Mouse (Mus musculus) kidney, postnatal 0 days (tissue): ENCODE measurements around the gene Chst11. TPM values are rescaled to one million over a fixed set of nuclear protein-coding genes. Genes with fewer than 3 reads are reported as not detected.

ENCODE experiments used
- ATAC-seq: fragments of 200-750 bp; cut with Nextera tagmentation; replicated peaks from 2 replicates; pipeline ENCODE4 v1.8.0; 2017; ENCODE audit warnings: low read depth, moderate number of reproducible peaks, moderate TSS enrichment, moderate library complexity; ENCODE audit not compliant: low FRiP score
- DNase-seq: peaks from one replicate; pipeline ENCODE4 v3.0.0-alpha.2; 2016; ENCODE audit warnings: low spot score
- H3K27ac ChIP-seq: fragments of 300-500 bp; sonication (generic); 2 replicates; pipeline ENCODE4 v1.5.1; 2014; ENCODE audit warnings: mild to moderate bottlenecking
- H3K27me3 ChIP-seq: fragments of 300-500 bp; sonication (generic); 2 replicates; pipeline ENCODE4 v1.6.1; 2014; ENCODE audit warnings: low read length, mixed read lengths; ENCODE audit not compliant: insufficient read depth
- H3K36me3 ChIP-seq: fragments of 300-500 bp; sonication (generic); 2 replicates; pipeline ENCODE4 v1.6.1; 2014; ENCODE audit warnings: low read length, mixed read lengths; ENCODE audit not compliant: insufficient read depth
- H3K4me1 ChIP-seq: fragments of 300-500 bp; sonication (generic); replicated peaks from 2 replicates; pipeline ENCODE4 v1.6.1; 2014; ENCODE audit warnings: antibody characterized with exemption, low read length, mixed read lengths; ENCODE audit not compliant: insufficient read depth
- H3K4me2 ChIP-seq: fragments of 300-500 bp; sonication (generic); 2 replicates; pipeline ENCODE4 v1.6.1; 2014; ENCODE audit warnings: mild to moderate bottlenecking, low read length, moderate library complexity, mixed read lengths
- H3K4me3 ChIP-seq: fragments of 300-500 bp; sonication (generic); replicated peaks from 2 replicates; pipeline ENCODE4 v1.5.1; 2014; ENCODE audit warnings: low read depth, low read length
- H3K9ac ChIP-seq: fragments of 300-500 bp; sonication (generic); 2 replicates; pipeline ENCODE4 v1.6.1; 2014; ENCODE audit warnings: low read depth, low read length
- H3K9me3 ChIP-seq: fragments of 300-500 bp; sonication (generic); replicated peaks from 2 replicates; pipeline ENCODE4 v1.6.1; 2016; ENCODE audit warnings: low read length, inconsistent platforms, mixed read lengths
- CTCF ChIP-seq: IDR thresholded peaks from 2 replicates; pipeline ENCODE4 v1.5.1; 2016; ENCODE audit warnings: antibody characterized with exemption, low read depth, mild to moderate bottlenecking, moderate library complexity
- WGBS: fragments of 180-500 bp; shearing (Covaris S2); extraction: QIAGEN DNeasy Blood & Tissue Kit; methylation state at CpG from one replicate; pipeline ENCODE4 v1.1.7; 2014; 5-methylcytosine and 5-hydroxymethylcytosine counted together
- polyA plus RNA-seq: library from polyadenylated mRNA; unstranded; fragments of >200 nt; fragmentation: Nextera tagmentation; extraction: Ambion mirVana; gene quantifications from 2 replicates; pipeline ENCODE4 v1.2.1, GENCODE M21; 2015

Gene Chst11
- polyA plus RNA-seq, 1 experiment from 2014 or later, result 2.9 TPM

- WGBS, result 59% methylated on average over 6 of the region's 6 CpGs
- no peaks in the 10 kb centered on the region for H3K27me3 ChIP-seq
- H3K27ac ChIP-seq, result no peak overlapping the region
- H3K4me3 ChIP-seq, result no peak overlapping the region
- no peaks in the 10 kb centered on the region for H3K36me3 ChIP-seq
- ATAC-seq (no peak), DNase-seq (no peak)
- H3K4me1 ChIP-seq, result no peaks in the 10 kb centered on the region
- no peaks in the 10 kb centered on the region for H3K9me3 ChIP-seq
- no peak for TF ChIP-seq CTCF
- no peak overlapping the region for H3K9ac ChIP-seq
- H3K4me2 ChIP-seq, result no peak overlapping the region
These were observed 225.8 kb downstream of the Chst11 start for GRCm38 (mm10) chr10:83210968-83211583.

GRCm38 (mm10) chr10:83212618-83213017 lies 227.3 kb downstream of the Chst11 start:
- no peak overlapping the region for H3K27ac ChIP-seq
- H3K4me3 ChIP-seq, result no peak overlapping the region
- H3K36me3 ChIP-seq, result no peaks in the 10 kb centered on the region
- DNase-seq, result no peak
- no peaks in the 10 kb centered on the region for H3K4me1 ChIP-seq
- no peaks in the 10 kb centered on the region for H3K27me3 ChIP-seq
- WGBS, result 92% methylated on average over 4 of the region's 4 CpGs
- H3K9me3 ChIP-seq, result no peaks in the 10 kb centered on the region
- no peak overlapping the region for H3K9ac ChIP-seq
- H3K4me2 ChIP-seq, result no peak overlapping the region
- ATAC-seq, result no peak
- no peak for TF ChIP-seq CTCF

- no peak for ATAC-seq
- no peak for DNase-seq
- Histone ChIP-seq H3K4me1 (no peaks in the 10 kb centered on the region), H3K27me3 (no peaks in the 10 kb centered on the region), H3K4me2 (no peak overlapping the region), H3K9me3 (no peaks in the 10 kb centered on the region), H3K27ac (no peak overlapping the region), H3K36me3 (no peaks in the 10 kb centered on the region), H3K9ac (no peak overlapping the region), H3K4me3 (no peak overlapping the region)
- no peak for TF ChIP-seq CTCF
- 56% methylated on average over 5 of the region's 5 CpGs for WGBS
These were observed 230.3 kb downstream of the Chst11 start for GRCm38 (mm10) chr10:83215559-83215958.

GRCm38 (mm10) chr10:83217256-83217655 lies 232.0 kb downstream of the Chst11 start:
- 51% methylated on average over 5 of the region's 5 CpGs for WGBS
- DNase-seq (peak; percentile 50), ATAC-seq (no peak; the same call in 1 of the 2 replicates)
- Histone ChIP-seq H3K36me3 (no peaks in the 10 kb centered on the region), H3K9me3 (no peaks in the 10 kb centered on the region), H3K4me1 (no peaks in the 10 kb centered on the region), H3K4me2 (no peak overlapping the region), H3K4me3 (no peak overlapping the region), H3K27ac (no peak overlapping the region), H3K27me3 (no peaks in the 10 kb centered on the region), H3K9ac (no peak overlapping the region)
- no peak for TF ChIP-seq CTCF

- Histone ChIP-seq H3K36me3 (no peaks in the 10 kb centered on the region), H3K27me3 (no peaks in the 10 kb centered on the region), H3K9me3 (no peaks in the 10 kb centered on the region), H3K27ac (no peak overlapping the region), H3K4me2 (no peak overlapping the region), H3K4me1 (no peaks in the 10 kb centered on the region), H3K9ac (no peak overlapping the region), H3K4me3 (no peak overlapping the region)
- WGBS, result 66% methylated on average over 2 of the region's 2 CpGs
- TF ChIP-seq CTCF, result no peak
- ATAC-seq, result no peak
- DNase-seq, result no peak
These were observed 233.5 kb downstream of the Chst11 start for GRCm38 (mm10) chr10:83218778-83219177.

GRCm38 (mm10) chr10:83219729-83220128 lies 234.4 kb downstream of the Chst11 start:
- no peaks in the 10 kb centered on the region for H3K36me3 ChIP-seq
- H3K27me3 ChIP-seq, result no peaks in the 10 kb centered on the region
- no peak overlapping the region for H3K4me2 ChIP-seq
- no peak overlapping the region for H3K27ac ChIP-seq
- DNase-seq (peak; percentile 71), ATAC-seq (peak; percentile 47; the same call in 1 of the 2 replicates)
- H3K4me3 ChIP-seq, result no peak overlapping the region
- no peaks in the 10 kb centered on the region for H3K9me3 ChIP-seq
- TF ChIP-seq CTCF, result peak; percentile 84
- H3K9ac ChIP-seq, result no peak overlapping the region
- WGBS, result 28% methylated on average over 12 of the region's 12 CpGs
- H3K4me1 ChIP-seq, result no peaks in the 10 kb centered on the region

GRCm38 (mm10) chr10:83220217-83220616 lies 234.9 kb downstream of the Chst11 start:
- 87% methylated on average over 10 of the region's 10 CpGs for WGBS
- no peak overlapping the region for H3K4me3 ChIP-seq
- DNase-seq (no peak), ATAC-seq (no peak)
- no peak overlapping the region for H3K4me2 ChIP-seq
- no peak for TF ChIP-seq CTCF
- H3K27ac ChIP-seq, result no peak overlapping the region
- no peaks in the 10 kb centered on the region for H3K4me1 ChIP-seq
- no peaks in the 10 kb centered on the region for H3K27me3 ChIP-seq
- no peaks in the 10 kb centered on the region for H3K9me3 ChIP-seq
- H3K36me3 ChIP-seq, result no peaks in the 10 kb centered on the region
- no peak overlapping the region for H3K9ac ChIP-seq
